ENCODE assay signal across 14 mouse cellular contexts in genomic region chr8:69935431-69935830, GRCm38 (mm10). TPM values are rescaled to one million over a fixed set of nuclear protein-coding genes. Genes with fewer than 3 reads are reported as not detected.
DNase-seq lines count a peak whose midpoint lies in the region; ATAC-seq and TF ChIP-seq lines count a peak whose summit lies in the region.
"Had no signal": no experiment of that assay in that cellular context is flagged by ENCODE, and none has a peak within 500 bp of the region (broad histone marks: within the 10 kb centered on the region; RNA-seq: fewer than 3 reads in every experiment).

No protein-coding gene starts in this region.

- H3K36me3 ChIP-seq in heart, embryonic 10.5 days: peaks cover 35% of the 10 kb centered on the region
- peaks cover 12% of the 10 kb centered on the region for H3K36me3 ChIP-seq in kidney, postnatal 0 days (ENCODE audit: insufficient read depth, low read length)
- peaks cover 77% of the 10 kb centered on the region for H3K36me3 ChIP-seq in E14TG2a.4 (ENCODE audit: insufficient read depth, low read length)
- H3K36me3 ChIP-seq in intestine, embryonic 16.5 days (ENCODE audit: control insufficient read depth, insufficient read depth, low read length): peaks cover 8% of the 10 kb centered on the region; the same call in 1 of the 2 replicates

- DNase-seq in heart, embryonic 10.5 days (ENCODE audit: low spot score): no peak
- no peak for DNase-seq in heart, postnatal 10 days
- DNase-seq in kidney, postnatal 0 days (ENCODE audit: low spot score): peak; percentile 21
- no peak for DNase-seq in kidney, postnatal 10 days
- no peak for DNase-seq in Muller cell, postnatal 12 days (ENCODE audit: inconsistent ontology term)
- DNase-seq in thymus, postnatal 36 days: no peak
- DNase-seq: adrenal gland, postnatal 14 days; cerebellum, postnatal 36 days; heart, postnatal 36 days; kidney, adult 9 months; thymus, adult 18-20 months had no signal

- H3K4me2 ChIP-seq in kidney, postnatal 0 days (ENCODE audit: low read length): no peak overlapping the region
- H3K4me2 ChIP-seq in intestine, embryonic 16.5 days (ENCODE audit: low read depth, low read length): no peak overlapping the region
- H3K4me2 ChIP-seq: limb, embryonic 13.5 days had no signal

- 87% methylated on average over 3 of the region's 3 CpGs for WGBS in heart, embryonic 10.5 days
- 77% methylated on average over 3 of the region's 3 CpGs for whole genome bisulfite sequencing in kidney, postnatal 0 days
- 78% methylated on average over 3 of the region's 3 CpGs for WGBS in intestine, embryonic 16.5 days

- no peak overlapping the region for H3K4me3 ChIP-seq in heart, embryonic 10.5 days
- H3K4me3 ChIP-seq in kidney, postnatal 0 days (replicated peaks; ENCODE audit: low read depth, low read length): no peak overlapping the region
- peak overlapping the region; percentile 65 for H3K4me3 ChIP-seq in E14TG2a.4 (replicated peaks; ENCODE audit: low read length)
- no peak overlapping the region for H3K4me3 ChIP-seq in intestine, embryonic 16.5 days (ENCODE audit: low read length)
- H3K4me3 ChIP-seq: limb, embryonic 13.5 days had no signal

- H3K9ac ChIP-seq in kidney, postnatal 0 days (ENCODE audit: low read depth, low read length): no peak overlapping the region
- H3K9ac ChIP-seq in intestine, embryonic 16.5 days (ENCODE audit: low read depth, low read length): no peak overlapping the region
- H3K9ac ChIP-seq: limb, embryonic 13.5 days had no signal

- no peak for ATAC-seq in kidney, postnatal 0 days (replicated peaks; ENCODE audit: low FRiP score, low read depth)
- ATAC-seq in intestine, embryonic 16.5 days: peak; percentile 46; the same call in 1 of the 2 replicates

- peak overlapping the region; percentile 89 for H3K27ac ChIP-seq in heart, embryonic 10.5 days
- H3K27ac ChIP-seq in kidney, postnatal 0 days: peak overlapping the region; percentile 84; the same call in 1 of the 2 replicates
- H3K27ac ChIP-seq in intestine, embryonic 16.5 days (ENCODE audit: low read length): peak overlapping the region; percentile 59
- H3K27ac ChIP-seq: limb, embryonic 13.5 days had no signal

- TF ChIP-seq CTCF in kidney, postnatal 0 days (IDR thresholded peaks at IDR 0.05; ENCODE audit: low read depth): no peak
- TF ChIP-seq CTCF in E14TG2a.4 (conservative IDR thresholded peaks at IDR 0.05; ENCODE audit: low read length): no peak

- H3K27me3 ChIP-seq in heart, embryonic 10.5 days (ENCODE audit: insufficient read depth, poor library complexity, severe bottlenecking): no peaks in the 10 kb centered on the region
- H3K27me3 ChIP-seq in kidney, postnatal 0 days (ENCODE audit: insufficient read depth, low read length): no peaks in the 10 kb centered on the region
- no peaks in the 10 kb centered on the region for H3K27me3 ChIP-seq in E14TG2a.4 (ENCODE audit: insufficient read depth, low read length)
- H3K27me3 ChIP-seq in intestine, embryonic 16.5 days (replicated peaks; ENCODE audit: control insufficient read depth, insufficient read depth, low read length): no peaks in the 10 kb centered on the region
- H3K27me3 ChIP-seq: limb, embryonic 13.5 days had no signal

- H3K4me1 ChIP-seq in heart, embryonic 10.5 days: peaks cover 60% of the 10 kb centered on the region
- peaks cover 11% of the 10 kb centered on the region for H3K4me1 ChIP-seq in kidney, postnatal 0 days (replicated peaks; ENCODE audit: insufficient read depth, low read length)
- H3K4me1 ChIP-seq in E14TG2a.4 (replicated peaks; ENCODE audit: low read depth, low read length): peaks cover 92% of the 10 kb centered on the region
- peaks cover 43% of the 10 kb centered on the region for H3K4me1 ChIP-seq in intestine, embryonic 16.5 days (ENCODE audit: control insufficient read depth, insufficient read depth, low read length)

- intact Hi-C loops in heart, postnatal 10 days (cut with DNase I): loop anchor here (2.0 kb wide), 1 partner anchor 15 kb away; no protein-coding TSS in a partner anchor

- H3K9me3 ChIP-seq in heart, embryonic 10.5 days: no peaks in the 10 kb centered on the region
- no peaks in the 10 kb centered on the region for H3K9me3 ChIP-seq in kidney, postnatal 0 days (replicated peaks; ENCODE audit: low read length)
- no peaks in the 10 kb centered on the region for H3K9me3 ChIP-seq in E14TG2a.4 (ENCODE audit: low read length)
- H3K9me3 ChIP-seq in intestine, embryonic 16.5 days (ENCODE audit: control insufficient read depth, low read length): no peaks in the 10 kb centered on the region
- H3K9me3 ChIP-seq: limb, embryonic 13.5 days had no signal

RNA-seq across cellular contexts. Expression of gene Yjefn3, which starts 32.9 kb away (rescaled TPM):
- polyA plus RNA-seq in heart, embryonic 10.5 days (2016; fragmentation: Nextera tagmentation; extraction: Ambion mirVana): 6.7 and 8.7 TPM in 2 replicates
- 10 to 100 TPM in 1 of 2 experiments, 1 to 10 TPM in 1; 9.1 to 10.1 TPM for total RNA-seq in heart, postnatal 10 days (2021)
- 4.8 and 5.2 TPM in 2 replicates for polyA plus RNA-seq in kidney, postnatal 0 days (2015; fragmentation: Nextera tagmentation; extraction: Ambion mirVana)
- polyA plus RNA-seq in intestine, embryonic 16.5 days (2015; fragmentation: Nextera tagmentation; extraction: Ambion mirVana): 3.2 and 3.8 TPM in 2 replicates

RNA-seq across cellular contexts. Expression of gene Ndufa13, which starts 33.1 kb away (rescaled TPM):
- polyA plus RNA-seq in heart, embryonic 10.5 days (2016; fragmentation: Nextera tagmentation; extraction: Ambion mirVana): 217 and 256 TPM in 2 replicates
- total RNA-seq in heart, postnatal 10 days (2021): 100 to 1,000 TPM; 376 to 397 TPM
- 288 and 310 TPM in 2 replicates for polyA plus RNA-seq in kidney, postnatal 0 days (2015; fragmentation: Nextera tagmentation; extraction: Ambion mirVana)
- 233 and 243 TPM in 2 replicates for polyA plus RNA-seq in intestine, embryonic 16.5 days (2015; fragmentation: Nextera tagmentation; extraction: Ambion mirVana)

RNA-seq across cellular contexts. Expression of gene Tssk6, which starts 33.4 kb away (rescaled TPM):
- polyA plus RNA-seq in heart, embryonic 10.5 days (2016; fragmentation: Nextera tagmentation; extraction: Ambion mirVana): 2.7 and 2.9 TPM in 2 replicates
- total RNA-seq in heart, postnatal 10 days (2021): under 1 TPM; 0.25 to 0.31 TPM
- 3.8 and 4.0 TPM in 2 replicates for polyA plus RNA-seq in kidney, postnatal 0 days (2015; fragmentation: Nextera tagmentation; extraction: Ambion mirVana)
- polyA plus RNA-seq in intestine, embryonic 16.5 days (2015; fragmentation: Nextera tagmentation; extraction: Ambion mirVana): 2.8 TPM in 2 replicates
- total RNA-seq: heart, postnatal 36 days had no signal

RNA-seq across cellular contexts. Expression of gene Cilp2, which starts 47.9 kb away (rescaled TPM):
- 0.48 and 0.63 TPM in 2 replicates for polyA plus RNA-seq in heart, embryonic 10.5 days (2016; fragmentation: Nextera tagmentation; extraction: Ambion mirVana)
- 1 to 10 TPM; 1.2 to 1.3 TPM for total RNA-seq in heart, postnatal 10 days (2021)
- 0.69 and 0.75 TPM in 2 replicates for polyA plus RNA-seq in kidney, postnatal 0 days (2015; fragmentation: Nextera tagmentation; extraction: Ambion mirVana)
- polyA plus RNA-seq in intestine, embryonic 16.5 days (2015; fragmentation: Nextera tagmentation; extraction: Ambion mirVana): 0.51 and 0.53 TPM in 2 replicates
